Mouse (Mus musculus) G1E (cell line): ENCODE measurements around the gene Mum1. TPM values are rescaled to one million over a fixed set of nuclear protein-coding genes. Genes with fewer than 3 reads are reported as not detected.
"Not testable (repeated sequence)": the region's sequence is repeated elsewhere in the genome, so short reads cannot be mapped to it uniquely, and the experiment has no call there.

ENCODE experiments used
- ATAC-seq: 2 replicates; pipeline ENCODE4 v1.8.0; 2016; ENCODE audit warnings: mild to moderate bottlenecking; ENCODE audit not compliant: insufficient number of reproducible peaks, poor library complexity, low FRiP score, severe bottlenecking; ENCODE audit errors: extremely low read depth
- DNase-seq: peaks from one replicate; pipeline ENCODE4 v3.0.0; 2012; ENCODE audit warnings: low spot score
- H3K27me3 ChIP-seq: 2 replicates; pipeline ENCODE4 v1.6.1; 2012; ENCODE audit warnings: mild to moderate bottlenecking, low read length, inconsistent platforms; ENCODE audit not compliant: insufficient read depth
- H3K36me3 ChIP-seq: replicated peaks from 2 replicates; pipeline ENCODE3; 2012; ENCODE audit warnings: mild to moderate bottlenecking, inconsistent platforms
- H3K4me1 ChIP-seq: 2 replicates; pipeline ENCODE4 v1.6.1; 2012; ENCODE audit warnings: low read depth, low read length, inconsistent platforms, mixed read lengths; ENCODE audit not compliant: insufficient read depth
- H3K4me3 ChIP-seq: 2 replicates; pipeline ENCODE4 v1.5.1; 2012; ENCODE audit warnings: low read depth, mild to moderate bottlenecking, inconsistent platforms, low read length, moderate library complexity, mixed read lengths
- H3K9me3 ChIP-seq: replicated peaks from 2 replicates; pipeline ENCODE4 v1.6.1; 2012; ENCODE audit warnings: inconsistent platforms
- CTCF ChIP-seq: IDR thresholded peaks from 2 replicates; pipeline ENCODE4 v1.5.1; 2012; ENCODE audit warnings: low read depth, low read length, inconsistent platforms, mixed read lengths
- GATA1 ChIP-seq: IDR thresholded peaks from 2 replicates; pipeline ENCODE4 v1.6.1; 2012; ENCODE audit warnings: borderline replicate concordance, low read length, inconsistent platforms, mixed read lengths
- GATA2 ChIP-seq: IDR thresholded peaks from 2 replicates; pipeline ENCODE4 v1.6.1; 2012; ENCODE audit warnings: low read depth, low read length, inconsistent platforms, borderline replicate concordance
- POLR2AphosphoS5 ChIP-seq: IDR thresholded peaks from 2 replicates; pipeline ENCODE4 v1.6.1; 2012; ENCODE audit warnings: low read depth, low read length, inconsistent platforms; ENCODE audit not compliant: insufficient replicate concordance
- TAL1 ChIP-seq: conservative IDR thresholded peaks from 2 replicates; pipeline ENCODE4 v1.6.1; 2012; ENCODE audit warnings: low read depth, low read length, inconsistent platforms, mixed read lengths
- polyA plus RNA-seq: library from polyadenylated mRNA; stranded (reverse); fragments of >175 nt; gene quantifications from 2 replicates; pipeline ENCODE4 v1.2.3, GENCODE M21; 2012
- total RNA-seq, 2 experiments: library from RNA; stranded (forward) in 1 of 2; stranded (reverse) in 1 of 2; fragments of 200-1000 nt in 1 of 2; fragments of >200 nt in 1 of 2; fragmentation: Nextera tagmentation in 1 of 2; gene quantifications; 2 replicates each; pipeline ENCODE4 v1.2.3; 2014 to 2017

Gene Mum1
- total and polyA plus RNA-seq, 3 experiments, result 16.9 to 56.1 (median 36.2) TPM

GRCm38 (mm10) chr10:80247849-80248248, 21.6 kb downstream of the Mum1 start:
- Histone ChIP-seq H3K27me3 (no peaks in the 10 kb centered on the region), H3K4me1 (peaks cover 57% of the 10 kb centered on the region), H3K36me3 (peaks cover 56% of the 10 kb centered on the region), H3K4me3 (no peak overlapping the region), H3K9me3 (no peaks in the 10 kb centered on the region)
- ATAC-seq (no peak), DNase-seq (no peak)
- TF ChIP-seq GATA1 (no peak), GATA2 (no peak), POLR2AphosphoS5 (no peak), TAL1 (no peak), CTCF (no peak)

GRCm38 (mm10) chr10:80248437-80248836, 22.2 kb downstream of the Mum1 start:
- H3K27me3 ChIP-seq, H3K9me3 ChIP-seq, ATAC-seq, DNase-seq: not testable (repeated sequence)
- H3K4me3 ChIP-seq, result peak overlapping the region; percentile 84
- H3K36me3 ChIP-seq, result peaks cover 56% of the 10 kb centered on the region
- H3K4me1 ChIP-seq, result peaks cover 61% of the 10 kb centered on the region

GRCm38 (mm10) chr10:80248971-80249640, 22.9 kb downstream of the Mum1 start, which contains the start of gene Ndufs7:
Gene Ndufs7 (plus strand): TSS chr10:80249121.
- DNase-seq (peak; percentile 73), ATAC-seq (peak; percentile 72)
- Histone ChIP-seq H3K36me3 (peaks cover 56% of the 10 kb centered on the region), H3K27me3 (no peaks in the 10 kb centered on the region), H3K4me1 (peaks cover 63% of the 10 kb centered on the region), H3K9me3 (no peaks in the 10 kb centered on the region), H3K4me3 (peak within 1 kb of the TSS; percentile 84)
- TF ChIP-seq GATA2, result no peak
- no peak for TF ChIP-seq POLR2AphosphoS5
- TF ChIP-seq CTCF, result no peak

GRCm38 (mm10) chr10:80250059-80250458, 23.8 kb downstream of the Mum1 start:
- ATAC-seq (no peak), DNase-seq (no peak)
- TF ChIP-seq POLR2AphosphoS5 (no peak), GATA1 (no peak), CTCF (no peak), GATA2 (no peak)
- Histone ChIP-seq H3K4me3 (peak overlapping the region; percentile 84), H3K9me3 (no peaks in the 10 kb centered on the region), H3K36me3 (peaks cover 57% of the 10 kb centered on the region), H3K27me3 (no peaks in the 10 kb centered on the region; the same call in 1 of the 2 replicates), H3K4me1 (peaks cover 63% of the 10 kb centered on the region)

GRCm38 (mm10) chr10:80250573-80250972, 24.3 kb downstream of the Mum1 start:
- Histone ChIP-seq H3K36me3 (peaks cover 57% of the 10 kb centered on the region), H3K4me3 (peak overlapping the region; percentile 84; the same call in 1 of the 2 replicates), H3K4me1 (peaks cover 59% of the 10 kb centered on the region), H3K27me3 (no peaks in the 10 kb centered on the region; the same call in 1 of the 2 replicates), H3K9me3 (no peaks in the 10 kb centered on the region)
- ATAC-seq, result no peak
- DNase-seq, result no peak
- TF ChIP-seq POLR2AphosphoS5, result no peak
- no peak for TF ChIP-seq GATA1
- TF ChIP-seq TAL1, result no peak
- TF ChIP-seq CTCF, result no peak
- no peak for TF ChIP-seq GATA2

- no peak for TF ChIP-seq POLR2AphosphoS5
- no peak for TF ChIP-seq TAL1
- no peak for TF ChIP-seq GATA2
- no peak for TF ChIP-seq GATA1
- TF ChIP-seq CTCF, result no peak
- H3K27me3 ChIP-seq, result no peaks in the 10 kb centered on the region; the same call in 1 of the 2 replicates
- peaks cover 71% of the 10 kb centered on the region for H3K36me3 ChIP-seq
- no peaks in the 10 kb centered on the region for H3K9me3 ChIP-seq
- peaks cover 66% of the 10 kb centered on the region for H3K4me1 ChIP-seq
- no peak for DNase-seq
- ATAC-seq, result no peak
- no peak overlapping the region for H3K4me3 ChIP-seq
These were observed 25.8 kb downstream of the Mum1 start for GRCm38 (mm10) chr10:80252011-80252410.
